Mouse (Mus musculus) frontal cortex, postnatal 36 days (tissue): ENCODE measurements at regions not wholly inside any gene's neighbourhood (a gene's known extent, or its start where the extent isn't known, plus 50 kb on each side); places are given as distances from the start of the nearest gene placed in this dataset.

Experiments used
- DNase-seq, 2 experiments: peaks; one replicate each; pipeline ENCODE4 v3.0.0; 2022; ENCODE audit warnings: low spot score in 2 of 2

- DNase-seq, result no peak
These were observed 378.8 kb downstream of the Kcnj2 start for GRCm38 (mm10) chr11:111444791-111445190.

GRCm38 (mm10) chr11:111445764-111446163 is 379.8 kb downstream of the Kcnj2 start:
- no peak for DNase-seq

GRCm38 (mm10) chr11:111450811-111451494 is 385.0 kb downstream of the Kcnj2 start:
- DNase-seq, result peak; percentile 5 to 43

GRCm38 (mm10) chr11:111460046-111460445 is 394.1 kb downstream of the Kcnj2 start:
- no peak for DNase-seq

- no peak for DNase-seq
These were observed 419.0 kb downstream of the Kcnj2 start for GRCm38 (mm10) chr11:111484981-111485380.

- no peak for DNase-seq
These were observed 446.5 kb downstream of the Kcnj2 start for GRCm38 (mm10) chr11:111512471-111512870.

- peak; percentile 75 to 86 for DNase-seq
These were observed 456.8 kb downstream of the Kcnj2 start for GRCm38 (mm10) chr11:111522716-111523115.

GRCm38 (mm10) chr11:111523465-111523864 is 457.5 kb downstream of the Kcnj2 start:
- DNase-seq, result peak; percentile 73 to 83

GRCm38 (mm10) chr11:111526010-111526742 is 460.2 kb downstream of the Kcnj2 start:
- DNase-seq, result no peak

- DNase-seq, result peak; percentile 38 to 40
These were observed 463.6 kb downstream of the Kcnj2 start for GRCm38 (mm10) chr11:111529591-111529990.

- no peak for DNase-seq
These were observed 464.9 kb downstream of the Kcnj2 start for GRCm38 (mm10) chr11:111530912-111531311.

- DNase-seq, result peak in 1 of 2 experiments; percentile 58
These were observed 466.5 kb downstream of the Kcnj2 start for GRCm38 (mm10) chr11:111532457-111532856.

- peak; percentile 52 to 56 for DNase-seq
These were observed 470.3 kb downstream of the Kcnj2 start for GRCm38 (mm10) chr11:111536040-111536836.

GRCm38 (mm10) chr11:111537654-111538053 is 471.7 kb downstream of the Kcnj2 start:
- DNase-seq, result peak; percentile 55 to 80

- no peak for DNase-seq
These were observed 474.0 kb downstream of the Kcnj2 start for GRCm38 (mm10) chr11:111539960-111540359.

- no peak for DNase-seq
These were observed 479.3 kb downstream of the Kcnj2 start for GRCm38 (mm10) chr11:111545291-111545690.

GRCm38 (mm10) chr11:111555131-111555530 is 489.2 kb downstream of the Kcnj2 start:
- DNase-seq, result no peak

GRCm38 (mm10) chr11:111555615-111556014 is 489.7 kb downstream of the Kcnj2 start:
- no peak for DNase-seq

- DNase-seq, result no peak
These were observed 492.6 kb downstream of the Kcnj2 start for GRCm38 (mm10) chr11:111558302-111559140.

- no peak for DNase-seq
These were observed 497.2 kb downstream of the Kcnj2 start for GRCm38 (mm10) chr11:111563171-111563570.

- DNase-seq, result no peak
These were observed 502.1 kb downstream of the Kcnj2 start for GRCm38 (mm10) chr11:111568041-111568440.
